Mouse (Mus musculus): ENCODE measurements around the gene Vmn1r68.
A peak's percentile ranks its signal among the peaks of the same experiment; 100 is the strongest.

Vmn1r68 gene

DNA sequence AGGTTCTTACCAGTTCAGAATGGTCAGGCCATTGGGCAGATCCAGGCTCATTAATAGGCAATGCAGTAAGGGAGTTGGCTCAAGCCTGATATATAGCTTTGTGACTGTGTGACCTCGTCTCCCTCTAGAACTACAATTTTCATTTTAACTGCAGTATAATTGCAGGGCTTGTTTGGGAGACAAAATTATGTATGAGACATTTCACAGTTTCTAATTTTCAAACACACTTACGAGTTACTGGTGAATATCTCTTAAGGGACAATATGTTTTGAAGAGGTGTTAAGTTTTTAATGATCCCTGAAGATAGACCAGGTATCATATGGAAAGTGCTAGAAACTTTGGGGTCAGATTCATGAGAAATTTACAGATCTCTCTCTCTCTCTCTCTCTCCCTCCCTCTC, at the start of gene Vmn1r68:
Gene Vmn1r68 (minus strand): TSS at position 101 of the 400 bp plus-strand sequence.
- no peak for DNase-seq

DNA sequence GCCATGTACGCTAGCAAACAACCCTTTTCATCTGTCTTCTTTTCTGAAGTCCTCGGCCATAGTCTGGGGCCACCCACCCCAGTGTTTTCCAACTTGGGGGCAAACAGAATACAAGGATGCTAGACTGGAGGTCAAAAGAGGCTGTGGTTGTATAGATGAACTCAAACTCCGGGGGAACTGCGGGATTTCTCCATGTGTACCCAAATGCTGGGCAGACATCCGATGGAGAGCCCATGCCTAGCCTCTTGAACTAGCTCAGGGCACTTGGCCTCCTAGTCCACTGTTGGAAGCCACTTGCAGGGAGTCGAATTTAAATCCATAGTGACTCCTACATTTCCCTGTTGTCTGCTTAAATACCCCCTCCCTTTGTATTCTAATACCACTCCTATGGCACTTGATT, 62.7 kb downstream of the Vmn1r68 start:
- DNase-seq, result no peak

GRCm38 (mm10) chr7:10494786-10495521, 63.3 kb downstream of the Vmn1r68 start, which contains the start of gene Zik1:
Gene Zik1, minus strand, starts transcription at chr7:10495394.
- peak; percentile 82 for DNase-seq

- peak; percentile 19 for DNase-seq
These were observed 77.6 kb downstream of the Vmn1r68 start for GRCm38 (mm10) chr7:10480588-10481233.

- no peak for DNase-seq
These were observed 78.5 kb downstream of the Vmn1r68 start for GRCm38 (mm10) chr7:10479813-10480212.

DNA sequence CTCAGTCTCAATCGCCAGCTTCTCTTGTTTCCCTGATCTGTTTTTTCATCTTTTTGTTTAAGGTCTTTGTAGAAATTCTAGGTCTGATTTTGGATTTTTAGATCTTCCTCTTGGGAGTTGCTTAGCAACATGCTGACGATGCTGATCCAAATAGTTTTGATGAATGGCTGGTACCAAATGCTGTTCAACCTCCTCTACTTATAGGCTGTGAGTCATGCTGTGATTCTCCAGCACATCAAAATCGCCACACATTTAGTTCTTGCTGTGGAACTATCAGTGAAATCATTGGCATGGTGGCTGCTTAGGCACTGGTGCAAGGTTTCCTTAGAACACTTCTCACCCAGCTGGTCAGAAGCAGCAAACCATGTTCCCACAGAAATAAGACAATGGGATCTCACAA, 100.1 kb downstream of the Vmn1r68 start:
- DNase-seq, result peak; percentile 4

Measured in right cerebral cortex, postnatal 25 days (tissue).